Mouse (Mus musculus) large intestine, adult 2 months (tissue): ENCODE results near the gene Krt10. TPM values are rescaled to one million over a fixed set of nuclear protein-coding genes. Genes with fewer than 3 reads are reported as not detected.

Experiments used
- DNase-seq: peaks from one replicate; pipeline ENCODE4 v3.0.0-alpha.2; 2012; ENCODE audit warnings: low read depth, low spot score
- WGBS: fragments of 180-500 bp; shearing (Covaris S2); methylation state at CpG from one replicate; pipeline ENCODE4 v1.1.7; 2018; 5-methylcytosine and 5-hydroxymethylcytosine counted together
- polyA plus RNA-seq: library from polyadenylated mRNA; depleted of rRNA; stranded (reverse); fragments of >200 nt; gene quantifications from 2 replicates; pipeline ENCODE4 v1.2.3, GENCODE M21; 2012; rRNA removed

Gene Krt10
- 0.84 and 1.1 TPM in 2 replicates for polyA plus RNA-seq

GRCm38 (mm10) chr11:99389264-99389663 is at the start of gene Krt10:
Gene Krt10 (minus strand): TSS chr11:99389364.
- 65% methylated on average over 4 of the region's 4 CpGs for WGBS
- DNase-seq, result no peak

- WGBS, result 20% methylated on average over 10 of the region's 10 CpGs
- DNase-seq, result no peak
These were observed 48.8 kb upstream of the Krt10 start, which contains the start of gene Krt20 for GRCm38 (mm10) chr11:99437972-99438371. Gene Krt20 (minus strand): TSS chr11:99438150.

- WGBS, result 27% methylated on average over 4 of the region's 4 CpGs
- peak; percentile 50 for DNase-seq
These were observed 47.5 kb upstream of the Krt10 start for GRCm38 (mm10) chr11:99436625-99437024.

- no peak for DNase-seq
- 38% methylated on average over 12 of the region's 12 CpGs for WGBS
These were observed 41.5 kb upstream of the Krt10 start for GRCm38 (mm10) chr11:99430670-99431069.

GRCm38 (mm10) chr11:99422159-99422558 is 33.0 kb upstream of the Krt10 start, which contains the start of gene Krt12:
Gene Krt12 (minus strand): TSS chr11:99422259.
- 79% methylated on average over 10 of the region's 10 CpGs for WGBS
- DNase-seq, result no peak

- no peak for DNase-seq
- whole genome bisulfite sequencing, result 33% methylated on average over 10 of the region's 10 CpGs
These were observed 31.4 kb upstream of the Krt10 start for GRCm38 (mm10) chr11:99420586-99420985.

GRCm38 (mm10) chr11:99417819-99418218 is 28.7 kb upstream of the Krt10 start:
- no peak for DNase-seq
- WGBS, result 72% methylated on average over 16 of the region's 16 CpGs

GRCm38 (mm10) chr11:99416902-99417301 is 27.7 kb upstream of the Krt10 start:
- whole genome bisulfite sequencing, result 86% methylated on average over 13 of the region's 13 CpGs
- DNase-seq, result no peak

- DNase-seq, result peak; percentile 42
- WGBS, result 57% methylated on average over 13 of the region's 13 CpGs
These were observed 25.4 kb upstream of the Krt10 start for GRCm38 (mm10) chr11:99414463-99415147.

GRCm38 (mm10) chr11:99413247-99413646 is 24.1 kb upstream of the Krt10 start:
- no peak for DNase-seq
- WGBS, result 17% methylated on average over 6 of the region's 6 CpGs

- DNase-seq, result no peak
- WGBS, result 60% methylated on average over 10 of the region's 10 CpGs
These were observed 17.0 kb upstream of the Krt10 start for GRCm38 (mm10) chr11:99406186-99406585.

- WGBS, result 73% methylated on average over 13 of the region's 13 CpGs
These were observed 10.9 kb upstream of the Krt10 start for GRCm38 (mm10) chr11:99399956-99400549.

GRCm38 (mm10) chr11:99398832-99399231 is 9.7 kb upstream of the Krt10 start:
- no peak for DNase-seq
- WGBS, result 43% methylated on average over 8 of the region's 8 CpGs

More at GRCm38 (mm10) chr11:99399956-99400549, 10.9 kb upstream of the Krt10 start:
- no peak for DNase-seq

- 64% methylated on average over 3 of the region's 3 CpGs for WGBS
- DNase-seq, result no peak
These were observed 8.9 kb upstream of the Krt10 start for GRCm38 (mm10) chr11:99398084-99398483.

GRCm38 (mm10) chr11:99396661-99397060 is 7.5 kb upstream of the Krt10 start:
- WGBS, result 78% methylated on average over 2 of the region's 2 CpGs
- DNase-seq, result no peak

GRCm38 (mm10) chr11:99396034-99396433 is 6.9 kb upstream of the Krt10 start:
- DNase-seq, result no peak
- WGBS, result 41% methylated on average over 3 of the region's 3 CpGs

- 68% methylated on average over 10 of the region's 10 CpGs for WGBS
- DNase-seq, result no peak
These were observed 3.3 kb upstream of the Krt10 start for GRCm38 (mm10) chr11:99392492-99392891.

- DNase-seq, result no peak
- 78% methylated on average over 6 of the region's 6 CpGs for WGBS
These were observed 2.2 kb upstream of the Krt10 start for GRCm38 (mm10) chr11:99391375-99391774.

- 72% methylated on average over 7 of the region's 7 CpGs for WGBS
These were observed 1.7 kb upstream of the Krt10 start for GRCm38 (mm10) chr11:99390866-99391265.

GRCm38 (mm10) chr11:99388661-99389060 is 503 bp downstream of the Krt10 start:
- 86% methylated on average over 18 of the region's 18 CpGs for WGBS

More at GRCm38 (mm10) chr11:99390866-99391265, 1.7 kb upstream of the Krt10 start:
- no peak for DNase-seq

More at GRCm38 (mm10) chr11:99388661-99389060, 503 bp downstream of the Krt10 start:
- DNase-seq, result no peak
